Mouse (Mus musculus): ENCODE data around the gene Rusc2.

The Rusc2 gene

DNA sequence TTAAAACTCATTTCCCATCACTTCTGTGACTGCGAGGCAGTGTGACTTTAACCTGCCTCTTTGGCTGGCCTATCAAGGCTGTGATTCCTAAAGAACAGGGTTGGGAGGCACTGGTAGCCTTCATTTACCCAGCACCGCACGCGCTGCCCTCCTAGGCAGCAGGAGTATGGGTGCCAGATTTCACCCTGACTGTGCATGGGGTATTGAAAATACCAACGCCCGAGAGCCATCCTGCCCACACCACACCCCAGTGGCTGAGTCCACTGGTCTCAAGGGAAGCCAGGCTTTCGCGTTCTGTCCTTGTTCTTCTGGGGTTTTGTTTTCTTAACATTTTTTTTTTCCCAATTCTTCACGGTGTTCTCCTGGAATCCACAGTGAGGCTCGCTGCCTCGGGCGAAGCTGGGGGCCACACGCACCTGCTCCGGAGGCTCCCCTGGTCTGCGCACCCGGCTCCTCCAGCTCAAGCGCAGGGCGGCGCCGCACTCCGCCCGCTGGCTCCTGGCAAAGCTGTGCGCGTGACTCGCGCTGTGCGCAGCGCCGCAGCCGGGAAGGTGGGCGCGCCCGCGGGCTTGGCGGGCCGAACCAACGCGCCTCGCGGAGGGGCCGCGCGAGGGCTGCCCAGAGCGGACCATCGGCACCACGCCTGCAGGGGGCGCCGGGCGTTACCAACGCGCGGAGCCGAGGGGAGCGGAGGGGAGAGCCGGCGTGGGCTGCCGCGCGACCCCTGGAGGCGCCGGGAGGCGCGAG, at the start of gene Rusc2:
TSS of gene Rusc2 (plus strand) at position 572 of the 747 bp plus-strand sequence.
- peak; percentile 72 for DNase-seq (ENCODE audit: low spot score)

DNA sequence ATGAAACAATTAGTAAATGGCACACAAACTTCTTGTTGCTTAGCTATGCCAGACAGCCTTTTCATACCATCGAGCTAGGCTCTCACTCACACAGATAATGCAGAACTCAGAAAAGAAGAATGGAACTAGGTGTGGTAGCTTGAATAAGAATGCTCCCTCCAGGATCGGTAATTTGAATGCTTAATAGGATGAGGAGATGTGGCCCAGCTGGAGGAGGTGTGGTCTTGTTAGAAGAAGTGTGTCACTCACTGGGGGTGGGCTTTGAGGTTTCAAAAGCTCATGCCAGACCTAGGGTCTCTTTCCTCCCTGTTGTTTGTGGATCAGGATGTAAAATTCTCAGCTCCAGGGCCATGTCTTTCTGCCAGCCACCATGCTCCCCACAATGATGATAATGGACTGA, 47.0 kb upstream of the Rusc2 start:
- DNase-seq (ENCODE audit: low spot score) = no peak

DNA sequence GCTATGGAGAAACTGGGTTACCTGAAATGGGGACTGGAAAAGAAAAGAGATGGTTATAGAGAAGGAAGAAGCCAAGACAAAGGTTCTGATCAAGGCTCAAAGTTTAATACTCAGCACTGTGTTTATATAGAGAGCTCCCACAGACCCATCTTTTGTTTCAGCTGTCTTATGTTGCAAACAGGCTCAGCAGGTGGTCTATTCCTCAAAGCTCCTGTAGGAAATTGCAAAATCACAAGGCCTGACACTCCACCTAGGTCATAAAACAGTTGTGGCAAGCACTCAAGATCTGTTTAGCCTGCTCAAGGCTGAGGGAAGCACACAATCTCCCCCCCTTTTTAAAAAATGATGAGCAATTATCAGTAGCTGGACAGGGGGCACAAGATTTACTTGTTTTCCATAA, 45.6 kb upstream of the Rusc2 start:
- no peak for DNase-seq (ENCODE audit: low spot score)

DNA sequence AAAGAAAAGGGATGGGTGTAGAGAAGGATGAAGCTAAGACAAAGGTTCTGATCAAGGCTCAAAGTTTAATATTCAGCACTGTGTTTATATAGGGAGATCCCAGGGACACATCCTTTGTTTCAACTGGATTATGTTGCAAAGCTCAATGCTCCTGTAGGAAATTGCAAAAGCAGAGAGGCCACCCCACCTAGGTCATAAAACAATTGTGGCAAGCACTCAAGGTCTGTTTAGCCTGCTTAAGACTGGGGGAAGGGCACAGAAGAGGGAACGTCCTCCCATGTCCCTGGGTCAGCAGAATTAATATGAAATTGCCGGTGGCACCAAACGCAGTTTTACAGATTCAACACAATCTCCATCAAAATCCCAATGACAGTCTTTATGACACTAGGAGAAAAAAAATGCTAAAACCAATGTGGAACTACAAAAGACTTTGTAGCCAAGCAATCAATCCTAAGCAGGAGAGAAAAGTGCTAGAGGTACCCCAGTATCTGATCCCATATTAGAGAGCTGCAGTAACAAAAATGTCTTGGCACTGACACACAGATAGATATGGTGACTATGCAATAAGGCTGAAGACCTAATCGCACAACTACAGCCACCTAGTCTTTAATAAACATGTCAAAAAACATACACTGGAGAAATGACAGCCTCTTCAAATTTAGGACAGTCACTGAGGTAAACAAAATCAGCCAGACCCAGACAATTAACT, 41.5 kb upstream of the Rusc2 start:
- DNase-seq (ENCODE audit: low spot score) = no peak

DNA sequence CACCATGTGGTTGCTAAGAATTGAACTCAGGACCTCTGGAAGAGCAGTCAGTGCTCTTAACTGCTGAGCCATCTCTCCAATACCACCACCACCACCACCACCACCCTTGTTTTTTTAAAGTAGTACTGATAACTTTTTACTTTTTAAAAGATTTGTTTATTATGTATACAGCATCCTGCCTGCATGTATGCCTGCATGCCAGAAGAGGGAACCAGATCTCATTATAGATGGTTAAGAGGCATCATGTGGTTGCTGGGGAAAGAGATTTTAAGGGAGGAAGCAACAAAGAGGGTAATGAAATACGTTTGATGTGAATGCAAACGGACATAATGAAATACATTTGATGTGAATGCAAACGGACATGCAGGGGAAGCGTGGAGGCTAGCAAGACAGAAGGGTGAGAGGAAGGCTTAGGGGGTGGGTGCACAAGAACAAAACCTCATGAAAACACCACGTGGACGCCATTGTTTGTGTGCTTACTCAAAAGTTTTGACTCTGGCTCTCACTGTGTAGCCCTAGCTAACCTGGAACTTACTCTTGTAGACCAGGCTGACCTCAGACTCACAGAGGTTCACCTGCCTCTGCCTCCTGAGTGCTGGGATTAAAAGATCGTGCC, 40.4 kb upstream of the Rusc2 start:
- DNase-seq (ENCODE audit: low spot score) = no peak

DNA sequence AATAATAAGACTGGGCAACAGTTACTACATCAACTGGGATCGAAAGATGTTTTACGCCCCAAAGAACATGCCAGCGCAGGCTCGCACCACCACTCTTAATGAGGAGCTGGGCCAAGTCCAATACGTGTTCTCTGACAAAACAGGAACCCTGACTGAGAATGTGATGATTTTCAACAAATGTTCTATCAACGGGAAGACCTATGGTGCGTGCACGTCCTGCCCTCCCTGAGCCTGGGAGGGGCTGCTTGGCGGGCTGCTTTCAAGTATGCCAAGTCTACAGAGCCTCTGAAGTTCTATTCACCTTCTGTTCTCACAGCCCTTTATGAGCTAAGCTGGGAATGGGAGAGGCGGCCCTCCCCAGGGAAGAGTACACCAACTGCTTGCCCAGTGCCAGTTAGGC, 39.3 kb upstream of the Rusc2 start:
- no peak for DNase-seq (ENCODE audit: low spot score)

DNA sequence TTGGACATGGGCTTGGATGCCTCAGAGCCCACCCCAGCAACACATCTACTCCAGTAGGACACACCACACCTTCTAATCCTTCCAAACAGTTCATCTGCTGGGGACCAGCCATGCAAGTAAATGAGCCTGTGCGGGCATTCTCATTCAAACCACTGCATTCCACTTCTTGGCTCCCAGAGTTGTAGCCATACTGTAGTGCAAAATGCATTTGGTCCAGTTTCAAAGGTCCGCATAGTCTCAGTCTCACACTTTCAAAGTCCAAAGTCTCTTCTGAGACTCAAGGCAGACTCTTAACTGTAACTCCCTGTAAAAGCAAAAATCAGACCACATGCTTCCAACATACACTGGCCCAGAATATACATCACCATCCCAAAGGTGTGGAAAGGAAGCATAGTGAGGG, 36.8 kb upstream of the Rusc2 start:
- no peak for DNase-seq (ENCODE audit: low spot score)

DNA sequence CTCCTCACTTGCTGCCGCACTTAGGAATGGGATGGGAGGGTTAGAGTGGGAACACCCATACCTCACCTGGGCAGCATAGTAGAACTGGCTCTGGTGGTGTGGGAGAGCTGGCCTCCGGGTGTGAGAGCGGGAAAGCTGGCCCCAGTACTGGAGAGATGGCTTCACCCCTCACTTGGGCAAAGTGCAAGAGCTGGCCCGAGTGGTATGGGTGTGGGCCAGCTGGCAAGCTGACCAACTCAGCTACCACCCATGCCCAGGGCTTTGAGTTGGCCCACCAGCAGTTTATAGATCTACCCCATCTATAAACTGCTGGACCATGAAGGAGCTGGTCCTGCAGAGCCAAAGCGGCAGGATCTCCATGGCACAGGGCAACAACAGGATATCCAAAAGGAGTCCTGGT, 32.6 kb upstream of the Rusc2 start:
- no peak for DNase-seq (ENCODE audit: low spot score)

DNA sequence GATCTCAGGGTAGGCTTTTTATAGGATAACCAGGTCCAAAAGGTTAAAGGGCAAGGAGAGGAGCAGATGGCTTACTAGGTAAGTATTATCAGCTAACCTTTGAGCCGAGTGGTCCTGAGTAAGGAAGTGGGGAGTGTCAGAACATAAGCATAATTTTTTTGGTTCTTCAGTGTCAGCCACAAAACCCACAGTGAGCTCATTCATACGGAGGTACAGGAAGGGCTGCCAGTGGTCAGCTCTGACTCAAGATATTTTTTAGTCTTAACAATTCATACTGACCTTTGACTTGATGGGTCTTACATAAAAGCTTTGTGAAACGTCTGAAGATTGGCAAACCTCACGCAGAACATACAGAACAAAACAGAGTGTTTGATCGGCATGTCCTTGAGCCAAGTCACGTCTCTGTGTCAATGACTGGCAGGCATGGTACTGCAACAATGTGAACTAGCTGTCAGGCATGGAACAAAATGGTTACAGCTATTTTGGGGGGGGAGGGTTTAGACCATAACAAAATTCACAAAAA, 31.7 kb upstream of the Rusc2 start:
- peak; percentile 43 for DNase-seq (ENCODE audit: low spot score)

DNA sequence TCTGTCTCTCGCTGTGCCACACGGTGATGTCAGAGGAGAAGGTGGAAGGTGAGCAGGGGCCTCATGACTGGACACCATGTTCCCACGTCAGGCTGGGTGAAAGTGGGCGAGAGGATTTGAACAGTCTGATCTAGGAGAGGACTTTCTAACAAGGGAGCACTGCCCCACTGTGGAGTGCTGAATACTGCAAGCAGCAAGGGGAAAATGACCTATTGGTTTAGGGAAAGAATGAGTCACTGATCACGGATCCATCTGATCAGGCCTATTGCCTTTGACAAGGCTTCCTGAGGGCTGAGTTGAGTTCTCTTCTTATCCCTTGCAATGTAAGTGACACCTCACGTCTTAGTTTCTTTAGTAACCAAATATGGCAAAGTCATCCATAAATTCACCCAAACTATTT, 28.1 kb upstream of the Rusc2 start:
- no peak for DNase-seq (ENCODE audit: low spot score)

DNA sequence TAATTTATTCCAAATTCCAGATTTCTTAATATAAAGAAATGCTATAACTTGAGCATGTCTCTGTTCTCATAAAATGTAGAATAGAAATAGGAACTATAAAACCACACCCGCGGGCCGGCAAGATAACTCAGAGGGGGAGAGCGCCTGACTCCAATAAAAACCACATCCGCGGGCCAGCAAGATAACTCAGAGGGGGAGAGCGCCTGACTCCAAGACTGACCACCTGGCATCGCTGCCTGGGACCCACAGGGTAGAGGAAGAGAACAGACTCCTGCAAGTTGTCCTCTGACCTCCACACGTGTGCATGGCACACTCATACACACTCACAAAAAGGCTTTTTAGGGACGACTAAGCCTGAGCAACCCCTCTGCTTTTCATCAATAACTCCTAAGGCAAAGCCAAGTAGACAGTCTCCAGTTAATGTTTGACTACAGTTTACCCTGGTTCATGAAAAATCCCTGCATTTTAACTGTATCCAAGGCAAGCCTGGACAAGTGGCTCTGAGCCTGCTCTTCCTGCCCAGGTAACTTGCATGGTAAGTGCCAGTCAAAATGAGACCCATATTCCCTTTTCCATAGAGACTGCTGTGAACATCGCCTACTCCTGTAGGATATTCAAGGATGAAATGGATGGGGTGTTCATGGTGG, 16.7 kb upstream of the Rusc2 start:
- DNase-seq (ENCODE audit: low spot score) = peak; percentile 4

DNA sequence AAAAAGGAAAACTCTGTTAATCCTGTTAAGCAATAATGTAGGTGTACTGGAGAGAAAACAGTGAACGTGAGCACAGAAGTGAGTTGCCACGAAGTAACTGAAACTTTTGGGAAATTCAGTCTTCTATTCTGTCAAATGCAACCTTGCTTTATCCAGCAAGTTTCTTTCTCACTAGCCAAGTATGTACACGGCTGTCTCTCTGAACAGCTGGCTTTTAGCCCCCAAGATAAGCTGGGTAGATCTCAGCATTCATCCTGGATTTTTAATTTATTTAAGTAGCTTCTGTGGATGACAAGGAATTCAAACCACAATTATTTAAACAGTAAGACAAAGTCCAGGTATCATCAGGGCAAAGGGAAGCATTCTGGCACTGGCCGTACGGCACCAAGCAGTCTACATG, 14.5 kb upstream of the Rusc2 start:
- DNase-seq (ENCODE audit: low spot score) = no peak

DNA sequence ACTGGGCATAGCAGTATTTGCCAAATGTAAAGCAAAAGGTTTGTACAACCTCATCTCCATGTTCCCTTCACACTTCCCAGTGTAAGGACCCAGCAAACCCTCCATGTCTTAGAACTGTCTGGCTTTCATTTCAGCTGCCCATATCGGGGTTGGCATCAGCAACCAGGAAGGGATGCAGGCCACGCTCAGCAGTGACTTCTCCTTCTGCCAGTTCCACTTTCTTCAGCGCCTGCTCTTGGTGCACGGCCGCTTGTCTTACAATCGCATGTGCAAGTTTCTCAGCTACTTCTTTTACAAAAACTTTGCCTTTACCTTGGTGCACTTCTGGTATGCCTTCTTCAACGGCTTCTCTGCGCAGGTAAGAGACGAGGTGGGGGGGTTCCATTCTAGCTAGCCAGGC, 14.0 kb upstream of the Rusc2 start:
- DNase-seq (ENCODE audit: low spot score) = no peak

DNA sequence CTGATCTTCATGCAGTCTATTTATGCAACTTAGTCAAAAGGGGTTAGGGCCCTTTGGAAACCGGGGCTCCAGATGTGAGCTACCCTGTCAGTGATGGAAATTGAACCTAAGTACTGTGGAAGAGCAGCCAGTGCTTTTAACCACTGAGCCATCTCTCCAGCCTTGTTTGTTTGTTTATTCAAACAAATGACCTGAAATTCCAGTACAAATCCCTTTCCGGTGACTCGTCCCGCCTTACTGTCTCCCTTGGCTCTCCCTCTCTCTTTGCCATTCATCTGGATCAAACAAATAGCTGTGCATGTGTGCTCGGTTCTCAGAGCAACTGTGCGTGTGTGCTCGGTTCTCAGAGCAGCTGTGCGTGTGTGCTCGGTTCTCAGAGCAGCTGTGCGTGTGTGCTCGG, 10.4 kb upstream of the Rusc2 start:
- no peak for DNase-seq (ENCODE audit: low spot score)

DNA sequence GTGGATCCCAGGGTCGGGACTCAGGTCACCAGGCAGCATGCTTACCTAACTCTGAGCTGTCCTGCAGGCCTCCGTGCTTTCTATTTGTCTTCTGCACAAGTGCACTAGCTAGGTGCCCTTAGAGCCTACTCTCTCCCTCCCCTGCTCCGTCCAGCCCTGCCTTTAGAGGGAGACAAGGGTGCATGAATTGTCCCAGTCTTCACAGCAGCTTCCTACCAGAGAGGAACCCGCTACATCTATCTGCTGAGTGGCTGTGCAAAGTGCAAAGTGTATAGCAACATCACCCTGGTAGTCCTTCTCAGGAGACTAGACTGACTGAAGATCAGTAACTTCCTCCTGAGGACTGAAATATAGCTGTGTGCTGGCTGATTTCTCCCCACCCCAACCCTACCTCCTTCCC, 9.6 kb upstream of the Rusc2 start:
- DNase-seq (ENCODE audit: low spot score) = peak; percentile 26

DNA sequence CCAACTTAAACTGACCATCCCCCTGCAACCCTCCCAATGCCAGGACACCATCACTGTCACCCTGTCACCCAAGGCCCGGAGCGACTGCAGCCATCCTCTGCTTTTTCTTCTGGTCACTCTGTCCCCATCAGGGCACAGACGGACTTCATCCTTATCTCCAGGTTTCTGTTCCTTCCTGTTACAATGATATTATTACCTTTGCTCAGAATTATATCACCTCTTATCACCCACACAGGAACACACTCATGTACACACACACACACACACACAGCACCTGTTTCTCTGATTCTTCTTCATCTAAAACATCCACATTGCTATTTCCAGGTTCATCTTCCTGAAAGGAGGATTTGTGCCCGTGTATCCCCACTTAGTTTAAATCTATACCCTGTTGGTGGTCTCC, 7.5 kb upstream of the Rusc2 start:
- no peak for DNase-seq (ENCODE audit: low spot score)

DNA sequence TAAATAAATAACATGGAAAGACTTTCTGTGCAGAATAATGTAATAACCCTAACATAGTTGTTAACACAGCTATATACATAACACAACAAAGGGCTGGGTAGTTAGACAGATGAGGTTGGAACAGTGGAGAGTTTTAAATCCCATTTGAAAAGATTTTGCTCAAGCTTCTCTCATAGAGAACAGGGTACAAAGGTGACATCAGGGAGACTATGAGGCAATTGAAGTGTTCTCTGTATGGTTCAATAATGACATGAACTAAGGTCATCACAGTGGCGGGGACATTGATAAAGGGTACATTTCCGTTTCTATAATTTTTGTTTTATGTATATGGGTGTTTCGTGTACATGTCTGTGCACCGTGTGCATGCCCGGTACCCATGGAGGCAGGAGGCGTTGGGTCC, 2.2 kb upstream of the Rusc2 start:
- no peak for DNase-seq (ENCODE audit: low spot score)

DNA sequence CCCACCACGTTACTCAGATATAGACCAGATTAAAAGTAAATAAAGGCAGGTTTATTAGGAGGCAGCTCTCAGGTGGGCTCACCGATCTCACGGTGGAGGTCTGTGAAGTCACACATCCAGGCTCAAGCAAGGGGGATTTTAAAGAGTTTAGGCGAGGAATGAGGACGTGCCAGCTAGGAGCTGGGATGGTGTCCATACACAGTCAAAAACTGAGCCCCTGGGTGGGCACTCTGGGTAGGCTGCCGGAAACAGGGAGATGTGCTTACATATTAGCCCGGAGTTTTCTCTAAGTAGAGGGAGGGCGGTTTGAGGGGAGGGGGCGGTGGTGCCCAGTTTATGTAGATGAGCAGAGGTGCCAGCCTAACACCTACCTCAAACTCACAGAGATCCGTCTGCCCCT, 828 bp upstream of the Rusc2 start:
- no peak for DNase-seq (ENCODE audit: low spot score)

DNA sequence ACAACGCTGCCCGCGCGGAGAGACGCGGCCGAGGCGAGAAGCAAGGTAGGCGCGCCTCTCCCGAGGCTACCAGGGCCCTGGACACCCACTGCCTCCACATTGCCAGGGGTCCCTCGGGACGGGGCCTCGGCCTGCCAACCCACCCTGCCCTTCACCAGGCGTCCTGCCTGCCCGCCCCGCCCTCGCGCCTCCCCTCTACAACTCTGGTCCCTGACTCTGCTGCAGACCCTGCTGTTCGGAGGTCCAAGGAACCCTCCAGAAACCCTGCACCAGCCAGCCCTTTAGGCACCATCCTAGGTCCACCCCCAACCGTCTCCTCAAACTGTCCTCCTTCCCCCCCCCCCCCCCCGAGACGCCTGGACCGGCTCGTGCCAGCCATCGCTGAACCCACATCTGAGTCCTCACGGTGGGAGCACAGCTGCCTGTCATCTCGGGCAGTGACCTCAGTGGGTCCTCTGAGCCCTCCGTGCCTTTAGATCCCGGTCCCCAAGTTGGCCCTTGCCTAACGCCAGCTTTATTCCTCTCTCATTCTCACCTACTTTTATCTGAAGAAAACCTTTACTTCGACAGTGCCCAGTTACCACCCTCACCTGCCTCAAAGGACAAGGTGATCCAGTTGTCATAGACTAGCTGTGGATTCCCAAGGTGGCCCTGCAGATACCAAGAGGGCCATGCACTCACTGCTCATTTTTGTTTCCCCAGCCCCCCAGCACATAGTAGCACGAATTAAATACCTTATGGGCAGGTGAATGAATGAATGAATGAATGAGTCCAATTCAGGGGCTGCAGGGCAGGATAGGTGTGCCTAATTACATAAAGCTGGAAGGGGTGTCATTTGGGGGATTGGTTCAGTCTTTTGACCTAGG, 609 bp downstream of the Rusc2 start:
- peak; percentile 38 for DNase-seq (ENCODE audit: low spot score)

DNA sequence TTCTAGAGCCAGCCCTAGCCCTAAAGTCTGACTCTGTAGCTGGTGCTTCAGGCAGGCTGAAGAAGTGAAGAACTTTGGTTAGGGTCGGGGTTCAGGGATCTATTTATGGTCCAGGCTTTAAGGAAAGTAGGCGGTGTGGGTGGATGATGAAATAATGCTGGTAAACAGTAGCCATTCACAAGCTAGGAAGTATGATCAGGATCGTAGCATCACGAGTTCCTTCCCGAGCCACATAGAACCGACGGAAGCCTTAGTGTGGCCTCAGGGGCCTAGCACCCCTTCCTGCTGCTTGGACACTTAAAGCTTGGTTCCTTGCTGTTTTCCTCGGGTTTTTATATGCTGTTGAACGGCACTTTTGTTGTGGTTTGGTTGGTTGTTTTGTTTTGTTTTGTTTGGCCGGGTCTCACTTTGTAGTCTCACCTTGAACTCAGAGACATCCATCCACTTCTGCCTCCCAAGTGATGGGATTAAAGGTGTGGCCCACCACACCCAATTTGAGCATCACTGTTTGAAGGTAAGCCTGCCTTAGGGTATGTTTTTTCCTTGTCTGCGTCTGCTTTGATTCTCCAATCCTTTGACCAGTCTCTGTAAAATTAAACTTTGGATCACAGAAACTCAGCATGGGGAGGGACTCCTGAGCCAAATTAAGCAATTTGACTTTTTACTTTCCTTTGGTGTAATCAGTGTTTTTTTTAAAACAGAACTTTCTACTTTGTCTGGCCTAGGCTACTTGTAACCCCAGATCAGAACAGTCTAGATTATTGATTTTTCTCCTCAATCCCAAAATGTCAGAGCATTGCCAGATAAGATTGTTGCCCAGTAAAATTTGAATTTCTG, 1.7 kb downstream of the Rusc2 start:
- no peak for DNase-seq (ENCODE audit: low spot score)

DNA sequence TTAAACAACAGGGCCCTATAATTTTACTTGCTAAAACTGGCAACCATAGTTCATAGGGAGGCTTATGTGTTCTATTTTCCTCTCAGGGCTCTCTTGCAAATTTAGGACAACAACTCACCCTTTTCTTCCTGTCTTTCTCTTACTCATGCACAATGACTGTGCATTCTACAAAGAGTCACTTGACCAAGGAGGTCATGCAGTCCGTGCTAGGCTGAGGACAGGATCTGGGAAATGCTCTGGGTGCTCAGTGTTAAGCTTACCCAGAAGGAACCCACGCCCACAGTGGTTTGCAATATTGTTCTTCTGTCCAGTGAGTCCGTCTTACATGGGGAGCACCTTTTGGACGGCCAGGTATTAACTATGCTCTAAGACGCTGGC, 2.3 kb downstream of the Rusc2 start:
- DNase-seq (ENCODE audit: low spot score) = no peak

All from yolk sac, embryonic 10.5 days (tissue).